In the genomic region with DNA sequence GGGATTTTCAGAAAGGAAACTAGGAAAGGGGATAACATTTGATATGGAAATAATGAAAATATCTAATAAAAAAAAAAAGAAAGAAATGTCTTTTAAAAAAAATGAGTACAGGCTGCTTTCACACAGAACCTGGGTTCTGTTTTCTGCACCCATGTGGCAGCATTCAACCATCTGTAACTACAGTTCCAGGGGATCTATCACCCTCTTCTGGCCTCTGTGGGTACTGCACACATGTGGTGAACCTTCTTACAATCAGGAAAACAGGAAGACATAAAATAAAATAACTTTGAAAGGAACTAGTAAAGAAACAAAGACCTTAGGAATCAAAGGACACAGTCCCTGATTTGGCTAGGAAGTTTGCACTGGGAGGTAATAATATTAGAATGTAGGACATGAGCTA, we compare ENCODE assay signal across 14 mouse cellular contexts.
DNase-seq lines count a peak whose midpoint lies in the region; ATAC-seq and TF ChIP-seq lines count a peak whose summit lies in the region.
"Had no signal": no experiment of that assay in that cellular context is flagged by ENCODE, and none has a peak within 500 bp of the region (broad histone marks: within the 10 kb centered on the region; RNA-seq: fewer than 3 reads in every experiment).

No protein-coding gene starts in this region.

- TF ChIP-seq CTCF in liver, postnatal 0 days (IDR thresholded peaks at IDR 0.05; ENCODE audit: low read depth): peak; percentile 39

- H3K27ac ChIP-seq in liver, postnatal 0 days (ENCODE audit: low read depth): no peak overlapping the region
- no peak overlapping the region for H3K27ac ChIP-seq in liver, embryonic 12.5 days
- H3K27ac ChIP-seq: embryonic facial prominence, embryonic 15.5 days; heart, embryonic 10.5 days; hindbrain, embryonic 14.5 days had no signal

- H3K4me3 ChIP-seq in liver, postnatal 0 days (ENCODE audit: low read depth, low read length): no peak overlapping the region
- H3K4me3 ChIP-seq in liver, embryonic 12.5 days: no peak overlapping the region
- H3K4me3 ChIP-seq: embryonic facial prominence, embryonic 15.5 days; heart, embryonic 10.5 days had no signal

- ATAC-seq in liver, postnatal 0 days: no peak
- ATAC-seq in liver, embryonic 12.5 days: no peak
- ATAC-seq: activated CD4-positive, CD25-positive, alpha-beta regulatory T cell, adult 4 months; forebrain, postnatal 0 days; midbrain, embryonic 16.5 days had no signal

- H3K4me1 ChIP-seq in liver, postnatal 0 days (ENCODE audit: insufficient read depth): no peaks in the 10 kb centered on the region
- no peaks in the 10 kb centered on the region for H3K4me1 ChIP-seq in liver, embryonic 12.5 days
- H3K4me1 ChIP-seq: embryonic facial prominence, embryonic 15.5 days; heart, embryonic 10.5 days had no signal

- no peaks in the 10 kb centered on the region for H3K36me3 ChIP-seq in liver, postnatal 0 days (replicated peaks; ENCODE audit: insufficient read depth, low read length)
- no peaks in the 10 kb centered on the region for H3K36me3 ChIP-seq in liver, embryonic 12.5 days
- no peaks in the 10 kb centered on the region for H3K36me3 ChIP-seq in splenic B cell, adult 2 months (ENCODE audit: control insufficient read depth, insufficient read depth, low read length, poor library complexity, severe bottlenecking)
- H3K36me3 ChIP-seq: embryonic facial prominence, embryonic 15.5 days; heart, embryonic 10.5 days had no signal

- H3K9me3 ChIP-seq in liver, postnatal 0 days (ENCODE audit: low read length): no peaks in the 10 kb centered on the region
- no peaks in the 10 kb centered on the region for H3K9me3 ChIP-seq in liver, embryonic 12.5 days (replicated peaks)
- H3K9me3 ChIP-seq: embryonic facial prominence, embryonic 15.5 days; heart, embryonic 10.5 days had no signal

- no peak overlapping the region for H3K9ac ChIP-seq in liver, postnatal 0 days (replicated peaks)
- no peak overlapping the region for H3K9ac ChIP-seq in liver, embryonic 12.5 days
- H3K9ac ChIP-seq: embryonic facial prominence, embryonic 15.5 days; forebrain, postnatal 0 days; hindbrain, embryonic 14.5 days had no signal

- TF ChIP-seq EP300 in liver, postnatal 0 days (IDR thresholded peaks at IDR 0.05; ENCODE audit: low read depth): no peak

- no peaks in the 10 kb centered on the region for H3K27me3 ChIP-seq in liver, postnatal 0 days (ENCODE audit: insufficient read depth, low read length)
- H3K27me3 ChIP-seq in liver, embryonic 12.5 days (replicated peaks): no peaks in the 10 kb centered on the region
- H3K27me3 ChIP-seq in splenic B cell, adult 2 months (ENCODE audit: control insufficient read depth, insufficient read depth, low read length, poor library complexity, severe bottlenecking): no peaks in the 10 kb centered on the region
- H3K27me3 ChIP-seq: embryonic facial prominence, embryonic 15.5 days had no signal

- DNase-seq in liver, postnatal 0 days: no peak
- DNase-seq in B cell, adult 2 months: peak; percentile 48 to 56
- DNase-seq in ES-CJ7 (ENCODE audit: low read depth, low spot score): peak; percentile 67
- peak; percentile 34 for DNase-seq in splenic B cell, adult 2 months (ENCODE audit: low read depth, low spot score)
- no peak for DNase-seq in testis, postnatal 10 days (ENCODE audit: low spot score)
- DNase-seq in frontal cortex, postnatal 14 days (ENCODE audit: low spot score in 2 of 2): no peak
- DNase-seq: cerebellum, postnatal 14 days; forebrain, postnatal 0 days had no signal

- H3K4me2 ChIP-seq in liver, postnatal 0 days (ENCODE audit: low read depth, low read length): no peak overlapping the region
- H3K4me2 ChIP-seq in liver, embryonic 12.5 days: no peak overlapping the region
- H3K4me2 ChIP-seq: embryonic facial prominence, embryonic 15.5 days; hindbrain, embryonic 14.5 days had no signal

Comparison
In these comparisons a context has a peak if more than half of its experiments do, and no peak if none do; other contexts are left out.
1. DNase-seq: peak in B cell, adult 2 months (2 of 2), ES-CJ7 (single experiment) and splenic B cell, adult 2 months (single experiment); none in liver, postnatal 0 days (single experiment), testis, postnatal 10 days (single experiment) and frontal cortex, postnatal 14 days (0 of 2).